Mouse (Mus musculus): ENCODE measurements around the gene Mbip.

DNA sequence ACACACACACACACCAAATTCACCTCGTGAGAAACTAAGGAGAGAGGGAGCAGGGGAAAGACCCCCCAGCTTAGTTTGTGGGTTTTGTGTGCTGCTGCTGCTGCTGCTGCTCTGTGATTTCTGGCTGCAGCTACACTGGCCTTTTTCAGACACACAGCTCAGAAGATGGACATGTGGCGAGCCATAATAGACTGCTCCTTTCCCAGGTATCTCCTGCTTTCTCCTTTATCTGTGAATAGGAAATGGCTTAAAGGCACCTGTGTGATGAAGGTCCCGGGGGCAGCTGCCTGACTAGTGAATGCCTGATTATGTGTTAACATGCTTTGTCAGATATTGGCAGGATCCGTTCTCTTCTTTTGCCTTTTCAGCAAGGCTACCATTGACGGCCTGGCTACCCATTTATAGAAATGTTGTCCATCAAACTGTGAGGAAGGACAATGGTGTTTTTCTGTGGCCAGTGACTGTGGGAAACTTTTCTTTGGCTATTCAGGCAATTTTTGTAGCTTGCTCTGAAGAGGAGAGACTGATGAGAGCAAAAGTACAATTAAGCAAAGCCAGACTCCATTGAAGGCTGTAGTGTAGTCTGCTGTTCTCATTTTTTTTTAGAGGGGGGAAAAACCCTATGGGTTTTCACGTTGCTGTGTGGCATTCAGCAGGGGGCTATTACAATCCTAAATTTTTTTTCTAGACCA lies 41.4 kb upstream of the Mbip start:
- TF ChIP-seq CTCF (IDR thresholded peaks at IDR 0.05; ENCODE audit: borderline replicate concordance, insufficient read depth, low read length) (no peak), POLR2A (IDR thresholded peaks at IDR 0.05; ENCODE audit: low read depth, low read length) (no peak)
